ENCODE assay signal across 10 mouse cellular contexts in the genomic region with DNA sequence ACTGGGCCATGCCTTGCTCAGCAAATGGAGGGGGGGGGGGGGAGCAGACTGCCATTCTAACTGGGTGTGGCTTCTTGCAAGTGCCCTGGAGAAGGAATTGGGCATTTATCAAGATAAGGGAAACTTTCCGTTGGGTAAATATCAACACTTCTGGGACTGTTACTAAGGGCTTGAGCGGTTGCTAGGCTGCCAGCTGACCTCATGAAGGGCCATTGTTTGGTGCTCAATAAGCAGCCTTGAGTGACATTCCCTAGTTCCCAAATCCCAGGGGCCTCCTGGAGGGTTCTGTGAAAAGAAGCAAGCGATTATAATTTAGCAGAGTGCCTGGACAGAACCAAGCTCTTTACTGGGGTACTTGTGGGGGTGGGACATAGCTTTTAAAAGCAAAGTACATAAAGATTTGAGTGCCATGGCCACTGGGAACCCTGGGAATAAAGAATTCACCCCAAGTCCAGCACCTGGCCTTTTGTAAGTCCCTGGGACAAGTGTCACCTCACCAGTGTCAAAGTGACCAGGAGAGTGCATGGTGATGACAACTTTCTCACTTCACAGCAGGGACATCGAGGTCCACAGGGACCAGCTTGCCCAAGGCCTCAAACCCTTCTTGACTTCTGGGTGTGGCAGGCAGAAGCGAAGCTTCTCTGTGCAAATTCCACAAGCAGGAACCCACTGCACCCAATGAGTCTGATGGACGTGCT.
A peak's percentile ranks its signal among the peaks of the same experiment; 100 is the strongest.
DNase-seq lines count a peak whose midpoint lies in the region; ATAC-seq lines count a peak whose summit lies in the region.
"Had no signal": no experiment of that assay in that cellular context is flagged by ENCODE, and none has a peak within 500 bp of the region (broad histone marks: within the 10 kb centered on the region; RNA-seq: fewer than 3 reads in every experiment).

No protein-coding gene starts in this region.

- no peaks in the 10 kb centered on the region for H3K36me3 ChIP-seq in embryonic facial prominence, embryonic 10.5 days (replicated peaks)
- H3K36me3 ChIP-seq in hindbrain, embryonic 14.5 days (replicated peaks; ENCODE audit: control insufficient read depth, insufficient read depth): no peaks in the 10 kb centered on the region
- H3K36me3 ChIP-seq: embryonic facial prominence, embryonic 13.5 days had no signal

- H3K4me3 ChIP-seq in embryonic facial prominence, embryonic 10.5 days: no peak overlapping the region
- no peak overlapping the region for H3K4me3 ChIP-seq in hindbrain, embryonic 14.5 days (replicated peaks; ENCODE audit: low read length)
- H3K4me3 ChIP-seq: embryonic facial prominence, embryonic 13.5 days had no signal

- peak overlapping the region; percentile 54 for H3K27ac ChIP-seq in embryonic facial prominence, embryonic 10.5 days (replicated peaks)
- H3K27ac ChIP-seq in hindbrain, embryonic 14.5 days: no peak overlapping the region
- H3K27ac ChIP-seq: embryonic facial prominence, embryonic 13.5 days had no signal

- 35% methylated on average over 6 of the region's 6 CpGs for WGBS in embryonic facial prominence, embryonic 10.5 days
- 22% methylated on average over 6 of the region's 6 CpGs for WGBS in hindbrain, embryonic 14.5 days

- no peak for ATAC-seq in hindbrain, embryonic 14.5 days (ENCODE audit: low FRiP score)

- H3K9ac ChIP-seq in hindbrain, embryonic 14.5 days: no peak overlapping the region
- H3K9ac ChIP-seq: embryonic facial prominence, embryonic 13.5 days had no signal

- peak; percentile 29 for DNase-seq in brain, adult 2 months (ENCODE audit: low read depth, low spot score)
- DNase-seq in embryonic facial prominence, embryonic 10.5 days (ENCODE audit: low spot score): peak; percentile 35
- peak; percentile 39 for DNase-seq in hindbrain, embryonic 14.5 days (ENCODE audit: low spot score)
- peak; percentile 71 for DNase-seq in mesoderm, embryonic 11.5 days (ENCODE audit: low read depth, low spot score)
- no peak for DNase-seq in spleen, postnatal 36 days (ENCODE audit: low spot score in 2 of 2)
- DNase-seq in gastrocnemius, postnatal 10 days: no peak
- DNase-seq in urinary bladder, postnatal 14 days (ENCODE audit: low spot score): no peak
- DNase-seq in gastrocnemius, adult 8-10 months (ENCODE audit: low spot score in 2 of 2): no peak
- DNase-seq: right cerebral cortex, postnatal 14 days had no signal

- no peaks in the 10 kb centered on the region for H3K9me3 ChIP-seq in embryonic facial prominence, embryonic 10.5 days
- H3K9me3 ChIP-seq in hindbrain, embryonic 14.5 days (ENCODE audit: control insufficient read depth, low read length): no peaks in the 10 kb centered on the region
- H3K9me3 ChIP-seq: embryonic facial prominence, embryonic 13.5 days had no signal

- peaks cover 8% of the 10 kb centered on the region; the same call in 1 of the 2 replicates for H3K27me3 ChIP-seq in embryonic facial prominence, embryonic 10.5 days (replicated peaks; ENCODE audit: low read depth, poor library complexity, severe bottlenecking)
- H3K27me3 ChIP-seq in hindbrain, embryonic 14.5 days (ENCODE audit: control insufficient read depth, insufficient read depth, low read length): no peaks in the 10 kb centered on the region
- H3K27me3 ChIP-seq: embryonic facial prominence, embryonic 13.5 days had no signal

- peaks cover 33% of the 10 kb centered on the region for H3K4me1 ChIP-seq in embryonic facial prominence, embryonic 10.5 days
- H3K4me1 ChIP-seq in hindbrain, embryonic 14.5 days (replicated peaks; ENCODE audit: control insufficient read depth, insufficient read depth, low read length): peaks cover 10% of the 10 kb centered on the region
- H3K4me1 ChIP-seq: embryonic facial prominence, embryonic 13.5 days had no signal

- no peak overlapping the region for H3K4me2 ChIP-seq in hindbrain, embryonic 14.5 days (replicated peaks)
- H3K4me2 ChIP-seq: embryonic facial prominence, embryonic 13.5 days had no signal

Comparison
In these comparisons a context has a peak if more than half of its experiments do, and no peak if none do; other contexts are left out.
1. DNase-seq: peak in brain, adult 2 months (single experiment), embryonic facial prominence, embryonic 10.5 days (single experiment), hindbrain, embryonic 14.5 days (single experiment) and mesoderm, embryonic 11.5 days (single experiment); none in spleen, postnatal 36 days (0 of 2), gastrocnemius, postnatal 10 days (single experiment), urinary bladder, postnatal 14 days (single experiment) and gastrocnemius, adult 8-10 months (0 of 2).